Mouse (Mus musculus): ENCODE results near the gene Ibtk. TPM values are rescaled to one million over a fixed set of nuclear protein-coding genes. Genes with fewer than 3 reads are reported as not detected.
A peak's percentile ranks its signal among the peaks of the same experiment; 100 is the strongest.

Gene Ibtk
- polyA plus RNA-seq, 1 experiment from 2014 or later = 47.4 TPM

DNA sequence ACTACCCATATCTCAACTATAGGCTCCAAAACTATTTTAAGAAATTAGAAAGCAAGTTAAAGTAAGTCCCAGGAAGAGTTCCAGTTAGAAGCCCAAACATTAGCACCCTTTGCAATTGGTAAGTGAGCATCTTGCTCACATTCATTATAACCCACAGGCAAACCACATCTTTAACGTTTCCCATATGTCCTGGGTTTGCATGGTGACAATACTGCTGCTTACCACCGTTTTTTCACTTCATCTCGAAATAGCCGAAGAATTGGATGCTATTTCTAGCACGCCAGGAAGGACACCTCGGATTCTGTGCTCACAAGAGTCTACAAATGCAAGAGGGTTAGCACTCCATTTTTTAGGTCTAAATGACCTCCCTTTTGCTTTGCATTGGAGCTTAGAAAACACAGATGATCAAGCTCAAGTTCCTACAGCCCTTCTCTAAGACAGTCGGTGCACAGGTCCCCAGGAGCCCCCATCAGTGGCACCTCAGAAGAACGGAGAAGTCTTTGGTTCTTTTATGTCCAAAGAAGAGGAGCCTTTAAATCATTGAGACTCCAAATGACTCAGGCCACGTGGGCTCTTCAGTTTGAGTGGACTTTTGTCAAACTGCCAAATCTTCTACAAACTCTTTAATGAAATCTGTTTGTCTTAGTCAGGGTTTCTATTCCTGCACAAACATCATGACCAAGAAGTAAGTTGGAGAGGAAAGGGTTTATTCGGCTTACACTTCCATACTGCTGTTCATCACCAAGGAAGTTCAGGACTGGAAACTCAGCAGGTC is 73.8 kb downstream of the Ibtk start:
- DNase-seq (ENCODE audit: low spot score) = no peak
- no peaks in the 10 kb centered on the region for H3K9me3 ChIP-seq (ENCODE audit: control insufficient read depth, low read length)
- 93% methylated on average over 10 of the region's 10 CpGs for WGBS

DNA sequence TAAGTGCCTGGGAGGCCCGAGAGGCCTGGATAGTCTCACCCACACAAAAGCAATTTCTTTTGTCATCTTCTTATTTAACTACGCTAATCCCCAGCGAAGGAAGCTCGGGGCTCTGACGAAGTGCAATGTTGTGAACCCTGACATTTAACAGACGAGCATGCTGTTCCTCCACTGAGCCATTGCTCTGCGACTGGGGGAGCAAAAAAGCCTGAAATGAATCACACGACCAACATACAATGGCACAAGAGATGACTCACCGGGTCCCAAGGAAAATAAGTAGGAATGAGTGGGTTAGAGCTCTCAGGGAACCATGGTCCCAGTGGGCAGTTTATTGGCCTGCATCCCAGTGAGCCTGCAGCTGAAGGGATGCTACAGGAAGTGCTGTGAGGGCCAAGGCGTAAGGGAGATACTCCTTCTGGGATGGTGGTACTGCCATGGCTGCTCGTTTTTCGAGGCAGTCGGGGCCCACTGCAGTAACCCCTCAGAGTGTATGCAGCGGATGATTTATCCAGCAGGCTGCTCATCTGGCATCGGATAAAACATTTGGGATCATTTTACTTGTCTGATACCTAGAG is 75.1 kb downstream of the Ibtk start:
- Histone ChIP-seq H3K9ac (ENCODE audit: low read depth, low read length) (no peak overlapping the region), H3K27ac (ENCODE audit: low read depth, low read length) (no peak overlapping the region), H3K4me1 (replicated peaks; ENCODE audit: control insufficient read depth, insufficient read depth, low read length) (no peaks in the 10 kb centered on the region), H3K4me3 (ENCODE audit: low read depth, low read length) (no peak overlapping the region), H3K4me2 (replicated peaks; ENCODE audit: low read depth, low read length) (no peak overlapping the region), H3K27me3 (ENCODE audit: control insufficient read depth, insufficient read depth, low read length) (no peaks in the 10 kb centered on the region), H3K36me3 (ENCODE audit: control insufficient read depth, insufficient read depth, low read length) (no peaks in the 10 kb centered on the region), H3K9me3 (ENCODE audit: control insufficient read depth, low read length) (no peaks in the 10 kb centered on the region)
- DNase-seq (ENCODE audit: low spot score) = no peak
- 69% methylated on average over 15 of the region's 15 CpGs for WGBS
- ATAC-seq (ENCODE audit: low FRiP score) = no peak

More for the DNA sequence above, 73.8 kb downstream of the Ibtk start:
- H3K27ac ChIP-seq (ENCODE audit: low read depth, low read length) = no peak overlapping the region
- no peaks in the 10 kb centered on the region for H3K36me3 ChIP-seq (ENCODE audit: control insufficient read depth, insufficient read depth, low read length)
- H3K4me3 ChIP-seq (ENCODE audit: low read depth, low read length) = no peak overlapping the region
- no peaks in the 10 kb centered on the region for H3K27me3 ChIP-seq (ENCODE audit: control insufficient read depth, insufficient read depth, low read length)
- H3K4me2 ChIP-seq (replicated peaks; ENCODE audit: low read depth, low read length) = no peak overlapping the region
- ATAC-seq (ENCODE audit: low FRiP score) = no peak
- H3K9ac ChIP-seq (ENCODE audit: low read depth, low read length) = no peak overlapping the region
- H3K4me1 ChIP-seq (replicated peaks; ENCODE audit: control insufficient read depth, insufficient read depth, low read length) = no peaks in the 10 kb centered on the region

DNA sequence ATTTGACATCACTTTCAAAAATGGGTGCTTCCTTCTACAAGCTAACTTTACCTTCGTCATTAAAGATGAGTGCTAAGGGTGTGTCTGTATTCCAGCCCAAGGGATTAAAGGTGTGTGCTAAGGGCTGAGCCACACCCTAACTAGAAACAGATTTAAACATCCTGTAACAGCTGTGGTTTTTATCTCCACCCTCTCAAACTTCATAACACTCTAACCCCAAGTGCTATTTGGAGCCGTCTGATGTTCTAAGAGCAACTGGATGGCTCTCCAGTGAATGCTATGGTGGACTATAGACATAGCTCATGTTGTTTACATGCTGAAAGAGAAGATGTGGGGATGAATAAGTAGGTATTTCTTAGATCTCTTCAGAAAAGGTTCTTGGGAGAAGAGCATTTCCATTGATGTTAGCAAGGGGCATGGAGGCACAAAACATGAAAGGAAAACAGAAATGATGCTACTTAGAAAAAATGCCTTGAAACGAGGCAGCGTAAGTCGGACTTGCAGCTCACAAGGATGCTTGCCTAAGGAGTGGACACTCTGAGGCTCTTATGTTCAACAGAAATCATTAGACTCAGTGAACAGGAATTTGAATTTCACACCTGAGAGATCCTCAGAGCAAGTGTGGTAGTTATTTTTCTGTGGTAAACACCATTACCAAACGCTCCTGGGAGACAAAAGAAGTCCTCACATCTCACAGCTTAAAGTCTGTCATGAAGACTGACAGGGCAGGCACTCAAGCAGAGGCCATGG is 77.4 kb downstream of the Ibtk start:
- Histone ChIP-seq H3K4me3 (ENCODE audit: low read depth, low read length) (no peak overlapping the region), H3K9ac (ENCODE audit: low read depth, low read length) (no peak overlapping the region), H3K27me3 (ENCODE audit: control insufficient read depth, insufficient read depth, low read length) (no peaks in the 10 kb centered on the region), H3K4me2 (replicated peaks; ENCODE audit: low read depth, low read length) (no peak overlapping the region), H3K36me3 (ENCODE audit: control insufficient read depth, insufficient read depth, low read length) (no peaks in the 10 kb centered on the region), H3K27ac (ENCODE audit: low read depth, low read length) (no peak overlapping the region), H3K4me1 (replicated peaks; ENCODE audit: control insufficient read depth, insufficient read depth, low read length) (no peaks in the 10 kb centered on the region), H3K9me3 (ENCODE audit: control insufficient read depth, low read length) (no peaks in the 10 kb centered on the region)
- no peak for ATAC-seq (ENCODE audit: low FRiP score)
- 92% methylated on average over 6 of the region's 6 CpGs for WGBS
- DNase-seq (ENCODE audit: low spot score) = no peak

DNA sequence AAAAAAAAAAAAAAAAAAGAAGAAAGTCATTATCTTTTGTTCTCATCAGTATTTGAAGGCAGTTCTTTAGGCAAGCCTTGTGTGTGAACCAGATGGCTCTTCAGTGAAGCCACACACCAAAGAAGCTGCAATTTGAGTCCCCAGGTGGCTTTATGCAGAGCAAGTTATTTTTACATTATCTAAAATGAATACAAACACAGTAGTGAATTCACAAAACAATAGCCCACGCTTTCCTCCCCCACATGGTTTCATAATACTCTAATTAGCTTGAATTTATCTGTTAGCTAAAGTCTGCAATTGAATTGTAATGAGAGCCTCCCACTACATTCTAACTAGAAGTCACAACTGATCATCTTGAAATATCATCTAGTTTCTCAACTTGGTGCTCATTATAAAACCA is 84.8 kb downstream of the Ibtk start:
- Histone ChIP-seq H3K9me3 (ENCODE audit: control insufficient read depth, low read length) (no peaks in the 10 kb centered on the region), H3K4me2 (replicated peaks; ENCODE audit: low read depth, low read length) (no peak overlapping the region), H3K27ac (ENCODE audit: low read depth, low read length) (no peak overlapping the region), H3K9ac (ENCODE audit: low read depth, low read length) (no peak overlapping the region), H3K4me3 (ENCODE audit: low read depth, low read length) (no peak overlapping the region), H3K4me1 (replicated peaks; ENCODE audit: control insufficient read depth, insufficient read depth, low read length) (no peaks in the 10 kb centered on the region), H3K36me3 (ENCODE audit: control insufficient read depth, insufficient read depth, low read length) (no peaks in the 10 kb centered on the region), H3K27me3 (ENCODE audit: control insufficient read depth, insufficient read depth, low read length) (no peaks in the 10 kb centered on the region)
- DNase-seq (ENCODE audit: low spot score) (no peak), ATAC-seq (ENCODE audit: low FRiP score) (no peak)
- 60% methylated on average over 1 of the region's 1 CpGs for WGBS

DNA sequence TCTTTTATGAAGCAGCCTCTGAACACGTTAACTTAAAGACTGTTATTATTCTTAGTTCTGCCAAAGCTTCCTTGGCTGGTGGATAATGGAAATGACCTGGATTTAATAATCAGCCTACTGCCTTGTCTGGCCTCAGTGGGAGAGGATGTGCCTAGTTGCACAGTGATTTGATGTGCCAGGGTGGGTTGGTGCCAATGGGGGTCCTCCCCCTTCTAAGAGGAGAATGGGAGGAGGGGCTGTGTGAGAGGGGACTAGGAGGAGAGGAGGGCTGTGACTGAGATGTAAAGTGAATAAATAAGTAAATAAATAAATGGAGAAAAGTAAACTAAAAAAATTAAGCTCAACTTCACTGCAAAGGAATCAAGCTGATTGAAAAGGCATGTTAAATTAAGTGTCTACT is 85.3 kb downstream of the Ibtk start:
- Histone ChIP-seq H3K27me3 (ENCODE audit: control insufficient read depth, insufficient read depth, low read length) (no peaks in the 10 kb centered on the region), H3K27ac (ENCODE audit: low read depth, low read length) (no peak overlapping the region), H3K4me3 (ENCODE audit: low read depth, low read length) (no peak overlapping the region), H3K4me1 (replicated peaks; ENCODE audit: control insufficient read depth, insufficient read depth, low read length) (no peaks in the 10 kb centered on the region), H3K4me2 (replicated peaks; ENCODE audit: low read depth, low read length) (no peak overlapping the region), H3K36me3 (ENCODE audit: control insufficient read depth, insufficient read depth, low read length) (no peaks in the 10 kb centered on the region), H3K9ac (ENCODE audit: low read depth, low read length) (no peak overlapping the region), H3K9me3 (ENCODE audit: control insufficient read depth, low read length) (no peaks in the 10 kb centered on the region)
- ATAC-seq (ENCODE audit: low FRiP score) = no peak
- DNase-seq (ENCODE audit: low spot score) = no peak
- 71% methylated on average over 1 of the region's 1 CpGs for WGBS

DNA sequence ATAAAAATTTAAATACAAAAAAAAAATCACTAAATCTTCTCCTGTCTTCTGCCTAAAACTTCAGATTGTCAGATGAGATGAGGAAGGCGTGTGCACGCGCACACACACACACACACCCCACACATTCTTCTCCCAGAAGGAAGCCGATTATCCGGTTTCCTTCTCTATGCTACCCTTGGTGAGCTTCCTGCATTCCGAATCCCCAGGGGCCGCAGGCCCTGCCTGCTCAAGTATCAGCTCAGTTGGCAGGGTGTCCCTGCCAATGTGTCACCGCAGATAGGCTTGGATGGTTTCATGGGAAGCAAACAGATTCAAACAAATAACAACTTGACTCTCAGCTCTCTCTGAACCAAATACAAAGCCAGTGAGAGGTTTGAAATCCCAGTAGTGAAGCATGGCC is 86.0 kb downstream of the Ibtk start:
- Histone ChIP-seq H3K9ac (ENCODE audit: low read depth, low read length) (no peak overlapping the region), H3K4me1 (replicated peaks; ENCODE audit: control insufficient read depth, insufficient read depth, low read length) (no peaks in the 10 kb centered on the region), H3K36me3 (ENCODE audit: control insufficient read depth, insufficient read depth, low read length) (no peaks in the 10 kb centered on the region), H3K4me3 (ENCODE audit: low read depth, low read length) (no peak overlapping the region), H3K27ac (ENCODE audit: low read depth, low read length) (no peak overlapping the region), H3K9me3 (ENCODE audit: control insufficient read depth, low read length) (no peaks in the 10 kb centered on the region), H3K27me3 (ENCODE audit: control insufficient read depth, insufficient read depth, low read length) (no peaks in the 10 kb centered on the region), H3K4me2 (replicated peaks; ENCODE audit: low read depth, low read length) (no peak overlapping the region)
- WGBS = 39% methylated on average over 8 of the region's 8 CpGs
- ATAC-seq (ENCODE audit: low FRiP score) (no peak), DNase-seq (ENCODE audit: low spot score) (peak; percentile 9)

DNA sequence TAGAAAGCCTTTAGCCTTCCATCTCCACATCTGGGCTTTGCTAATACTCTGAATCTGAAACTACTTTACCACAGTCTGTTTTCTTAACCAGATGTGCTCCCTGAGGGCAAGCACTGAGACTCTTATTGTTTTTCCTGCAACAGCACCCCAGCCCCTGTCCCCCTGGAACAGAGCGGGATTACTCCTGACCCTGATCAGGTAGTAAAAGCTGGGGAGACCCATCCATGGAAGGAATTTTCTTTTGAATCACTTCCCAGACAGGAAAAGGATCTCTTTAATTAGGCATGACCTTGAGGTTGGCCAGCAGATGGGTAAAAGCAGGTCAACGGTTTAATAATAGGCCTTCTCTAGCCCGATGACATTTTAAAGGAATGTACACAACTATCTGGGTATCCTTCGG is 95.7 kb downstream of the Ibtk start:
- Histone ChIP-seq H3K36me3 (ENCODE audit: control insufficient read depth, insufficient read depth, low read length) (no peaks in the 10 kb centered on the region), H3K4me2 (replicated peaks; ENCODE audit: low read depth, low read length) (no peak overlapping the region), H3K9ac (ENCODE audit: low read depth, low read length) (no peak overlapping the region), H3K27me3 (ENCODE audit: control insufficient read depth, insufficient read depth, low read length) (no peaks in the 10 kb centered on the region), H3K4me1 (replicated peaks; ENCODE audit: control insufficient read depth, insufficient read depth, low read length) (no peaks in the 10 kb centered on the region), H3K9me3 (ENCODE audit: control insufficient read depth, low read length) (no peaks in the 10 kb centered on the region), H3K27ac (ENCODE audit: low read depth, low read length) (no peak overlapping the region), H3K4me3 (ENCODE audit: low read depth, low read length) (no peak overlapping the region)
- no peak for DNase-seq (ENCODE audit: low spot score)
- 78% methylated on average over 4 of the region's 4 CpGs for WGBS
- no peak for ATAC-seq (ENCODE audit: low FRiP score)

DNA sequence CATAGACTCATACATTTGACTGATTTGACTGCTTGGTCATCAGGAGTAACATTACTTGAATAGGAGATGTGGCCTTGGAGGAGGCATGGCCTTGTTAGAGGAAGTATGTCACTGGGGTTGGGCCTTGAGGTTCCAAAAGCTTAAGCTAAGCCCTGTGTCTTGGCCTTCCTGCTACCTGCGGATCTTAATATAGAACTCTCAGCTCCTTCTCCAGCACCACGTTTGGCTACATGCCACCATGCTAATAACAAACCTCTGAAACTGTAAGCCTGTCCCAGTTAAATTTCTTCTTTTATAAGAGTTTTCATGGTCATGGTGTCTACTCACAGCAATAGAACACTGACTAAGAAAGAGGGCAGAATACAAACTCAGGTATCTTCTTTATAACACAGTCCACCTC is 110.9 kb downstream of the Ibtk start:
- no peak overlapping the region for H3K4me2 ChIP-seq (replicated peaks; ENCODE audit: low read depth, low read length)
- no peak overlapping the region for H3K27ac ChIP-seq (ENCODE audit: low read depth, low read length)
- H3K36me3 ChIP-seq (ENCODE audit: control insufficient read depth, insufficient read depth, low read length) = no peaks in the 10 kb centered on the region
- DNase-seq (ENCODE audit: low spot score) (no peak), ATAC-seq (ENCODE audit: low FRiP score) (no peak)
- no peak overlapping the region for H3K4me3 ChIP-seq (ENCODE audit: low read depth, low read length)
- H3K9ac ChIP-seq (ENCODE audit: low read depth, low read length) = no peak overlapping the region
- no peaks in the 10 kb centered on the region for H3K27me3 ChIP-seq (ENCODE audit: control insufficient read depth, insufficient read depth, low read length)
- H3K9me3 ChIP-seq (ENCODE audit: control insufficient read depth, low read length) = no peaks in the 10 kb centered on the region
- H3K4me1 ChIP-seq (replicated peaks; ENCODE audit: control insufficient read depth, insufficient read depth, low read length) = no peaks in the 10 kb centered on the region
- WGBS = 88% methylated on average over 2 of the region's 2 CpGs

Measured in hindbrain, embryonic 11.5 days (tissue).